Mouse (Mus musculus) embryonic facial prominence, embryonic 11.5 days (tissue): ENCODE measurements at regions not wholly inside any gene's neighbourhood (a gene's known extent, or its start where the extent isn't known, plus 50 kb on each side); places are given as distances from the start of the nearest gene placed in this dataset.
"Not testable (repeated sequence)": the region's sequence is repeated elsewhere in the genome, so short reads cannot be mapped to it uniquely, and the experiment has no call there.

Source experiments
- ATAC-seq: fragments of 200-750 bp; cut with Nextera tagmentation; replicated peaks from 2 replicates; pipeline ENCODE4 v1.8.0; 2017; ENCODE audit warnings: low read depth; ENCODE audit not compliant: insufficient number of reproducible peaks, low FRiP score, low TSS enrichment
- DNase-seq: peaks from one replicate; pipeline ENCODE4 v3.0.0-alpha.2; 2015; ENCODE audit warnings: low spot score
- H3K27ac ChIP-seq: fragments of 300-500 bp; sonication (generic); replicated peaks from 2 replicates; pipeline ENCODE4 v1.5.1; 2014; ENCODE audit warnings: mild to moderate bottlenecking, low read depth, low read length, control low read depth
- H3K27me3 ChIP-seq: fragments of 300-500 bp; sonication (generic); 2 replicates; pipeline ENCODE4 v1.6.1; 2014; ENCODE audit warnings: mild to moderate bottlenecking, low read length, moderate library complexity, mixed read lengths; ENCODE audit not compliant: control insufficient read depth, insufficient read depth
- H3K36me3 ChIP-seq: fragments of 300-500 bp; sonication (generic); replicated peaks from 2 replicates; pipeline ENCODE4 v1.6.1; 2014; ENCODE audit warnings: low read depth, mild to moderate bottlenecking, low read length, moderate library complexity, mixed read lengths; ENCODE audit not compliant: control insufficient read depth, insufficient read depth
- H3K4me1 ChIP-seq: fragments of 300-500 bp; sonication (generic); 2 replicates; pipeline ENCODE4 v1.6.1; 2014; ENCODE audit warnings: low read length, mixed read lengths; ENCODE audit not compliant: control insufficient read depth, insufficient read depth
- H3K4me2 ChIP-seq: fragments of 300-500 bp; sonication (generic); 2 replicates; pipeline ENCODE4 v1.6.1; 2014; ENCODE audit warnings: low read depth, mild to moderate bottlenecking, control low read depth, low read length, moderate library complexity
- H3K4me3 ChIP-seq: fragments of 300-500 bp; sonication (generic); 2 replicates; pipeline ENCODE4 v1.5.1; 2014; ENCODE audit warnings: low read depth, low read length, control low read depth
- H3K9ac ChIP-seq: fragments of 300-500 bp; sonication (generic); replicated peaks from 2 replicates; pipeline ENCODE4 v1.6.1; 2014; ENCODE audit warnings: mild to moderate bottlenecking, control low read depth, low read length
- H3K9me3 ChIP-seq: fragments of 300-500 bp; sonication (generic); replicated peaks from 2 replicates; pipeline ENCODE4 v1.6.1; 2016; ENCODE audit warnings: mild to moderate bottlenecking, low read length, inconsistent platforms, mixed read lengths; ENCODE audit not compliant: control insufficient read depth
- WGBS: fragments of 180-500 bp; shearing (Covaris S2); extraction: QIAGEN DNeasy Blood & Tissue Kit; methylation state at CpG from one replicate; pipeline ENCODE4 v1.1.7; 2014; 5-methylcytosine and 5-hydroxymethylcytosine counted together

- Histone ChIP-seq H3K4me3 (no peak overlapping the region), H3K27me3 (no peaks in the 10 kb centered on the region), H3K27ac (no peak overlapping the region), H3K4me1 (no peaks in the 10 kb centered on the region; the same call in 1 of the 2 replicates), H3K9ac (no peak overlapping the region), H3K4me2 (no peak overlapping the region), H3K9me3 (no peaks in the 10 kb centered on the region), H3K36me3 (no peaks in the 10 kb centered on the region)
- ATAC-seq (no peak; the same call in 1 of the 2 replicates), DNase-seq (no peak)
- 83% methylated on average over 7 of the region's 7 CpGs for WGBS
Measured at GRCm38 (mm10) chr2:128284822-128285421, 159.1 kb downstream of the Bcl2l11 start.

GRCm38 (mm10) chr2:128285457-128285856 lies 159.6 kb downstream of the Bcl2l11 start:
- ATAC-seq, result no peak
- 92% methylated on average over 12 of the region's 12 CpGs for WGBS
- H3K36me3 ChIP-seq, result no peaks in the 10 kb centered on the region

GRCm38 (mm10) chr2:128288138-128288551 lies 162.3 kb downstream of the Bcl2l11 start:
- no peaks in the 10 kb centered on the region for H3K36me3 ChIP-seq
- no peak overlapping the region for H3K4me2 ChIP-seq
- ATAC-seq (no peak), DNase-seq (no peak)
- H3K27me3 ChIP-seq, result no peaks in the 10 kb centered on the region
- H3K9ac ChIP-seq, result no peak overlapping the region
- no peak overlapping the region for H3K4me3 ChIP-seq
- H3K27ac ChIP-seq, result no peak overlapping the region
- no peaks in the 10 kb centered on the region for H3K9me3 ChIP-seq
- WGBS, result 37% methylated on average over 12 of the region's 12 CpGs
- no peaks in the 10 kb centered on the region; the same call in 1 of the 2 replicates for H3K4me1 ChIP-seq

More at GRCm38 (mm10) chr2:128285457-128285856, 159.6 kb downstream of the Bcl2l11 start:
- Histone ChIP-seq H3K4me2 (no peak overlapping the region), H3K27me3 (no peaks in the 10 kb centered on the region), H3K9me3 (no peaks in the 10 kb centered on the region), H3K9ac (no peak overlapping the region), H3K27ac (no peak overlapping the region), H3K4me1 (no peaks in the 10 kb centered on the region; the same call in 1 of the 2 replicates), H3K4me3 (no peak overlapping the region)
- no peak for DNase-seq

GRCm38 (mm10) chr2:128290609-128291008 lies 164.8 kb downstream of the Bcl2l11 start:
- 83% methylated on average over 3 of the region's 3 CpGs for WGBS
- no peak for ATAC-seq
- H3K9ac ChIP-seq, result no peak overlapping the region
- H3K27ac ChIP-seq, result no peak overlapping the region
- H3K4me1 ChIP-seq, result no peaks in the 10 kb centered on the region; the same call in 1 of the 2 replicates
- DNase-seq, result no peak
- no peaks in the 10 kb centered on the region for H3K9me3 ChIP-seq
- H3K4me2 ChIP-seq, result no peak overlapping the region
- H3K36me3 ChIP-seq, result no peaks in the 10 kb centered on the region
- no peaks in the 10 kb centered on the region for H3K27me3 ChIP-seq
- H3K4me3 ChIP-seq, result no peak overlapping the region

- H3K9me3 ChIP-seq, result no peaks in the 10 kb centered on the region
- H3K4me1 ChIP-seq, result no peaks in the 10 kb centered on the region
- WGBS, result 76% methylated on average over 3 of the region's 3 CpGs
- no peak for ATAC-seq
- H3K36me3 ChIP-seq, result no peaks in the 10 kb centered on the region
- DNase-seq, result no peak
- H3K27me3 ChIP-seq, result no peaks in the 10 kb centered on the region
- no peak overlapping the region for H3K4me2 ChIP-seq
- no peak overlapping the region for H3K4me3 ChIP-seq
- no peak overlapping the region for H3K27ac ChIP-seq
- no peak overlapping the region for H3K9ac ChIP-seq
Measured at GRCm38 (mm10) chr2:128294610-128295009, 168.8 kb downstream of the Bcl2l11 start.

- Histone ChIP-seq H3K4me3 (no peak overlapping the region), H3K4me2 (no peak overlapping the region), H3K9me3 (no peaks in the 10 kb centered on the region), H3K4me1 (no peaks in the 10 kb centered on the region), H3K36me3 (no peaks in the 10 kb centered on the region), H3K27ac (no peak overlapping the region), H3K9ac (no peak overlapping the region), H3K27me3 (no peaks in the 10 kb centered on the region)
- ATAC-seq (no peak), DNase-seq (no peak)
- WGBS, result 77% methylated on average over 11 of the region's 11 CpGs
Measured at GRCm38 (mm10) chr2:128295018-128295424, 169.2 kb downstream of the Bcl2l11 start.

- DNase-seq (no peak), ATAC-seq (no peak)
- H3K27me3 ChIP-seq, result no peaks in the 10 kb centered on the region
- no peak overlapping the region for H3K4me2 ChIP-seq
- no peak overlapping the region for H3K9ac ChIP-seq
- no peaks in the 10 kb centered on the region for H3K36me3 ChIP-seq
- no peak overlapping the region for H3K4me3 ChIP-seq
- WGBS, result 69% methylated on average over 3 of the region's 3 CpGs
- no peak overlapping the region for H3K27ac ChIP-seq
- H3K9me3 ChIP-seq, result no peaks in the 10 kb centered on the region
- no peaks in the 10 kb centered on the region for H3K4me1 ChIP-seq
Measured at GRCm38 (mm10) chr2:128295726-128296234, 169.9 kb downstream of the Bcl2l11 start.

GRCm38 (mm10) chr2:128296423-128296822 lies 170.6 kb downstream of the Bcl2l11 start:
- not testable (repeated sequence) for ATAC-seq, H3K4me2 ChIP-seq, H3K36me3 ChIP-seq, H3K4me1 ChIP-seq, DNase-seq, H3K9me3 ChIP-seq, H3K27me3 ChIP-seq, H3K27ac ChIP-seq, H3K9ac ChIP-seq, H3K4me3 ChIP-seq
- WGBS, result 68% methylated on average over 5 of the region's 5 CpGs
